Mouse (Mus musculus) midbrain, postnatal 0 days (tissue): Measurements from ENCODE around the gene Csf2ra. TPM values are rescaled to one million over a fixed set of nuclear protein-coding genes. Genes with fewer than 3 reads are reported as not detected.
"Not testable (repeated sequence)": the region's sequence is repeated elsewhere in the genome, so short reads cannot be mapped to it uniquely, and the experiment has no call there.

Source experiments
- ATAC-seq: fragments of 200-750 bp; cut with Nextera tagmentation; 2 replicates; pipeline ENCODE4 v1.8.0; 2017; ENCODE audit warnings: moderate number of reproducible peaks, mild to moderate bottlenecking, moderate TSS enrichment, moderate library complexity; ENCODE audit not compliant: low FRiP score
- DNase-seq: peaks from one replicate; pipeline ENCODE4 v3.0.0-alpha.2; 2015; ENCODE audit warnings: low spot score
- H3K27ac ChIP-seq: fragments of 300-500 bp; sonication (generic); 2 replicates; pipeline ENCODE4 v1.5.1; 2014; ENCODE audit warnings: low read depth, mild to moderate bottlenecking, low read length, mixed read lengths
- H3K27me3 ChIP-seq: fragments of 300-500 bp; sonication (generic); 2 replicates; pipeline ENCODE4 v1.6.1; 2014; ENCODE audit warnings: low read length, control low read depth, mixed read lengths; ENCODE audit not compliant: insufficient read depth
- H3K36me3 ChIP-seq: fragments of 300-500 bp; sonication (generic); 2 replicates; pipeline ENCODE4 v1.6.1; 2014; ENCODE audit warnings: low read length, control low read depth, mixed read lengths; ENCODE audit not compliant: insufficient read depth
- H3K4me1 ChIP-seq: fragments of 300-500 bp; sonication (generic); 2 replicates; pipeline ENCODE4 v1.6.1; 2014; ENCODE audit warnings: mild to moderate bottlenecking, control low read depth, antibody characterized with exemption, low read length, mixed read lengths; ENCODE audit not compliant: insufficient read depth
- H3K4me2 ChIP-seq: fragments of 300-500 bp; sonication (generic); 2 replicates; pipeline ENCODE4 v1.6.1; 2014; ENCODE audit warnings: low read depth, mild to moderate bottlenecking, low read length, mixed read lengths; ENCODE audit not compliant: poor library complexity, severe bottlenecking
- H3K4me3 ChIP-seq: fragments of 300-500 bp; sonication (generic); 2 replicates; pipeline ENCODE4 v1.5.1; 2014; ENCODE audit warnings: low read depth, mild to moderate bottlenecking, low read length, moderate library complexity
- H3K9ac ChIP-seq: fragments of 300-500 bp; sonication (generic); replicated peaks from 2 replicates; pipeline ENCODE4 v1.6.1; 2014; ENCODE audit warnings: mild to moderate bottlenecking, low read length, moderate library complexity, mixed read lengths; ENCODE audit not compliant: poor library complexity, severe bottlenecking
- H3K9me3 ChIP-seq: fragments of 300-500 bp; sonication (generic); 2 replicates; pipeline ENCODE4 v1.6.1; 2016; ENCODE audit warnings: low read length, control low read depth
- CTCF ChIP-seq: IDR thresholded peaks from 2 replicates; pipeline ENCODE4 v1.5.1; 2016; ENCODE audit warnings: antibody characterized with exemption, mild to moderate bottlenecking
- WGBS: fragments of 180-500 bp; shearing (Covaris S2); extraction: QIAGEN DNeasy Blood & Tissue Kit; methylation state at CpG from one replicate; pipeline ENCODE4 v1.1.7; 2014; 5-methylcytosine and 5-hydroxymethylcytosine counted together
- polyA plus RNA-seq: library from polyadenylated mRNA; unstranded; fragments of >200 nt; fragmentation: Nextera tagmentation; extraction: Ambion mirVana; gene quantifications from 2 replicates; pipeline ENCODE4 v1.2.1, GENCODE M21; 2015
- total RNA-seq: library from RNA; depleted of rRNA; stranded (reverse); fragments of >200 nt; gene quantifications from 2 replicates; pipeline ENCODE4 v1.2.3, GENCODE M21; 2014

Csf2ra gene
- total and polyA plus RNA-seq, 2 experiments from 2014 or later: 47.0 to 53.2 TPM

DNA sequence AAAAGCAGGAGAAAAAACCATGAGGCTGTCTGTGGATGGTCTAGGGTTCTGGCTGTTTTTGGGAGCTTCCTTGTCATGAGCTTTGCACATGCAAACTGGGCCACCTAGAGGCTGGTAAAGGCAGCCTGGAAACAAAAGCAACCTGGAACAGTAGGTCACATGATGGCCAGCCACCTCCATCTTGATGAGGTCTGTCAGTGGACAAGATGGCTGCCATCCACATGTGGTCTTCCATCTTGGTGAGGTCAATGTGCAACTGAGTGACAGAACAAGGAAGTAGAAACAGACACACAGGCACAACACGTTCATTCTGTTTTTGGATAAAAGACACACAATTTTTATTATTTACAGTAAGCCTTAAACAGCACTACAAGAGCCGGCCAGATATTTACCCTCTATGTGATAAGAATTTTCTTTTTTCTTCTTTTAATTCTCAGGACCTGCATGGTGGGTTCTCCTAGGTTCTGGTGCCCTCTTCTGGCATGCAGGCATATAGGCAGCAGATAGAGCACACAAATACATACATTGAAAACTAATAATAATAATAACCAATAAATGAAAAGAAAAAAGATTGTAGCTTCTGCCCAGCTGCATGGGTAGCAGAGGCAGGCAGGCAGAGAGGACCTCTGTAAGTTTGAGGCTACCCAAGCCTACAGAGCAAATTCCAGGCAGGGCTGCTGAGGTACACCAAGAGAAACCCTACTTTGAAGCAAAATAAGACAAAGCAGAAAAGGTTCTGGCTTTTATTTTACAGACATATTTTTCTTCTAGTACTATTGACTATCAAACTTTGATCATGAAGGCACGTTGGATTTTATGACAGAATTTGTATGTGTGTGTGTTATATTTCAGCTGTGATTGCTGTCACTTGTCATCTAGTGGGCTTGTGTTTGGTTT lies 37.4 kb upstream of the Csf2ra start:
- peak; percentile 68 for TF ChIP-seq CTCF
- ATAC-seq (peak; percentile 71), DNase-seq (peak; percentile 95)
- Histone ChIP-seq H3K9ac (no peak overlapping the region), H3K27me3 (no peaks in the 10 kb centered on the region), H3K9me3 (no peaks in the 10 kb centered on the region), H3K27ac (no peak overlapping the region), H3K4me1 (no peaks in the 10 kb centered on the region), H3K36me3 (no peaks in the 10 kb centered on the region), H3K4me2 (no peak overlapping the region), H3K4me3 (no peak overlapping the region)
- 29% methylated on average over 3 of the region's 3 CpGs for WGBS

DNA sequence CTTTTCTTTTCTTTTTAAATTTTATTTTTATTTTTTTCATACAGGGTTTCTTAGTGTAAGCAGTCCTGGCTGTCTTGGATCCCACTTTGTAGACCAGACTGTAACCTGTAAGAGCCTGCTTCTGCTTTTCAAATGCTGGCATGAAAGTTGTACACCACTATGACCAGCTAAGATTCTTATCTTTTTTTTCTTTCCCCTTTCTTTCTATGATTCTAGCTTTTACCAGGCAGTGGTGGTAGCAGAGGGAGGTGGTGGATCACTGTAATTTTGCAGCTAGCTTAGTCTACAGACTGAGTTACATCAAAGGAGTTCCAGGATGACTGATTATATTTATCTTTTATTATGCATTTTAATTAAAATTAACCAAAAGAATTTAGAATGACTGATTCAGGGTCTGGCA lies 36.7 kb upstream of the Csf2ra start:
- no peaks in the 10 kb centered on the region for H3K36me3 ChIP-seq
- ATAC-seq (no peak), DNase-seq (no peak)
- no peak overlapping the region for H3K9ac ChIP-seq
- H3K4me2 ChIP-seq: no peak overlapping the region
- H3K4me1 ChIP-seq: no peaks in the 10 kb centered on the region
- no peak overlapping the region for H3K4me3 ChIP-seq
- no peak for TF ChIP-seq CTCF
- H3K27me3 ChIP-seq: no peaks in the 10 kb centered on the region
- no peak overlapping the region for H3K27ac ChIP-seq
- H3K9me3 ChIP-seq: no peaks in the 10 kb centered on the region

DNA sequence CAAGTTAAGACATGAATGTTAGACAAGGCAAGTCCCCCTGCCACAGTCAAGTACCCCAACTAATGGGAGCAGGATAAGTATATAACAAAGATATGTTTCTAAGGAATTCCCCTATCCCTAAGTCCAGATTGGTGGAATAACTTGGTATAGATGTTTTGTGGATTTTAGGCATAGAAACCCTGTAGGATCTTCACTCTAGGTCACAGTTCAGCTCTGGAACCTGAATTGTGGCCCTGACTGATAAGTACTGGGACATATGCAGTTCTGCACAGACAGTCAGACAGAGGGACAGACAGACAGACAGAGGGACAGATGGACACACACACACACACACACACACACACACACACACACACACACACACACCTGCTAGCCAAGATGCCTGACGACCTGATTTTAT lies 36.0 kb upstream of the Csf2ra start:
- no peak overlapping the region for H3K27ac ChIP-seq
- no peak overlapping the region for H3K9ac ChIP-seq
- H3K4me2 ChIP-seq: no peak overlapping the region
- DNase-seq (peak; percentile 51), ATAC-seq (no peak)
- WGBS: 100% methylated on average over 1 of the region's 1 CpGs
- TF ChIP-seq CTCF: no peak
- H3K9me3 ChIP-seq: no peaks in the 10 kb centered on the region
- H3K4me3 ChIP-seq: no peak overlapping the region
- H3K4me1 ChIP-seq: no peaks in the 10 kb centered on the region
- H3K36me3 ChIP-seq: no peaks in the 10 kb centered on the region
- no peaks in the 10 kb centered on the region for H3K27me3 ChIP-seq

- Histone ChIP-seq H3K27me3 (no peaks in the 10 kb centered on the region), H3K9ac (no peak overlapping the region), H3K4me1 (no peaks in the 10 kb centered on the region), H3K4me2 (no peak overlapping the region), H3K27ac (no peak overlapping the region), H3K4me3 (no peak overlapping the region), H3K36me3 (no peaks in the 10 kb centered on the region), H3K9me3 (no peaks in the 10 kb centered on the region)
- DNase-seq (no peak), ATAC-seq (no peak)
- no peak for TF ChIP-seq CTCF
- WGBS: 57% methylated on average over 1 of the region's 1 CpGs
Measured at GRCm38 (mm10) chr19:61261241-61261640, 33.0 kb upstream of the Csf2ra start.

DNA sequence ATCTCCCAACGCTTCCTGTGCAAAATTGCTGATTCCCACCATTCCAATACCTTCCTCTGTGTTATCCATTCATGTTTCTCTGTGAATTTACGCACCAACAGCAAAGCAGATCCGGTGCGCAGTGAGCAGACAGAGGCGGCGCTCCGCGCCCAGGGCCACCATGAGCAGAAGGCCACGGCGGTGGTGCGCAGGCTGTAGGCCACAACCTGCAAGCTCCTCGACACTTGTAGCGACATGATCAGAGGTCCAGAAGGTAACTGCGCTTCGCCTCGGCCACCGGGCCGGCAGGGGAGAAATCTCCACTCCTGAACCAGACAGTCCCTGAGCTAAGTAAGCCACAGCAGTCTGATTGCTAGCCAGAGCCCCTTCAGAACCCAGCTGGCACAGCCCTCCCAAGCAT lies 29.5 kb upstream of the Csf2ra start:
- no peak for TF ChIP-seq CTCF
- Histone ChIP-seq H3K4me1 (no peaks in the 10 kb centered on the region), H3K9me3 (no peaks in the 10 kb centered on the region), H3K36me3 (no peaks in the 10 kb centered on the region), H3K27me3 (no peaks in the 10 kb centered on the region), H3K27ac (no peak overlapping the region), H3K4me2 (no peak overlapping the region), H3K9ac (no peak overlapping the region), H3K4me3 (no peak overlapping the region)
- ATAC-seq (no peak), DNase-seq (no peak)
- WGBS: 94% methylated on average over 18 of the region's 18 CpGs

- ATAC-seq (no peak), DNase-seq (no peak)
- Histone ChIP-seq H3K4me2 (no peak overlapping the region), H3K9ac (no peak overlapping the region), H3K36me3 (no peaks in the 10 kb centered on the region), H3K27me3 (no peaks in the 10 kb centered on the region), H3K4me1 (no peaks in the 10 kb centered on the region), H3K27ac (no peak overlapping the region), H3K4me3 (no peak overlapping the region), H3K9me3 (no peaks in the 10 kb centered on the region)
- no peak for TF ChIP-seq CTCF
- 93% methylated on average over 7 of the region's 7 CpGs for WGBS
Measured at GRCm38 (mm10) chr19:61256166-61256887, 28.1 kb upstream of the Csf2ra start.

DNA sequence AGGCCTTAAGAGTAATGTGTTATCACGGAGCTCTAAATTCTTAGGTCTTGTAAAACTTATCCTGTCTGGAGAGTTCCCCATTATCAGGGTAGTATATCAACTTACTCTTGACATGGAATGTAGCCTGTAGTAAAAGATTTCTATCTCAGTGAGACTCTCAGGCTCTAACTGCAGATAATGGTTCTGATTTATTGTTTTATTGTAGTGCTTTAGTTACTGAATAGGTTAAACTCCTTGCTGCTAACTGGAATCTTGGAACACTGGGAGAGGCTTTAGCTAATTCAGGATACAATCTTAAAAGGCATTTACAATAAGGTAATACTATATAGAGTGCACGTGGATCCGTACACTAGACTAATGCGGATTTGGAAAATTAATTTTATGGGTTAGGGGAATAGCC lies 19.1 kb upstream of the Csf2ra start:
- not testable (repeated sequence) for H3K27me3 ChIP-seq, H3K4me3 ChIP-seq, ATAC-seq, H3K9me3 ChIP-seq, H3K27ac ChIP-seq, H3K9ac ChIP-seq, H3K36me3 ChIP-seq, H3K4me2 ChIP-seq, DNase-seq, H3K4me1 ChIP-seq
- 85% methylated on average over 4 of the region's 4 CpGs for WGBS
